Mouse (Mus musculus): ENCODE measurements at regions not wholly inside any gene's neighbourhood (a gene's known extent, or its start where the extent isn't known, plus 50 kb on each side); places are given as distances from the start of the nearest gene placed in this dataset.

DNA sequence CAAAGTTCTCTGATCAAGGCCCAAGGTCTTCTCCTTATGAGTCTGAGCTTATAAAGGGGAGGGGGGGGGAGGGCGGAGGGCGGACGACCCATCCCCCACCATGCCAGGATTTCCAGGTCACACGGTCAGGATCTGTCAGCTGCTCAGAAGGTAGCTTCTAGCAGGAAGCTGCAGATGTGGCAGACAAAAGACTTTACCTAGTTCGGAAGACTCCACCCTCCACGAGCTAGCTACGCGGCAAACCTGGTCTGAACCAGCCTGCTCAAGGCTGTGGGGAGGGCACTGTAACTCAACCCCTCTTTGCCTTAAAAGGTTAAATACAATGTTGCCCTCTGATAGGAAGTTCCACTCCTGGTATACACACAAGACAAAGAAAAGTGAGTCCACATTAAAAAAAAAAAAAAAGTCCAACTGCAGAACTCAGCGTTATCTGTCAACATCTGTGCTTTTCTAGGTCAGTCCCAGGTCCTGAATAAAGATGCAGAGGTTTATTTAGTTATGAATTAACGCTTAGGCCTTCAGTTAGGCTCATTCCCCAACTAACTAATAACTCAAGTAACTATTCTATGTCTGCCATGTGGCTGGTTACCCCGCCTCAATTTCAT is 108.7 kb downstream of the Rpl14 start:
- TF ChIP-seq CTCF (conservative IDR thresholded peaks at IDR 0.05; ENCODE audit: low read length): no peak
- no peak for TF ChIP-seq NANOG (IDR thresholded peaks at IDR 0.05; ENCODE audit: borderline replicate concordance, low read length)
- no peak for TF ChIP-seq POU5F1 (IDR thresholded peaks at IDR 0.05; ENCODE audit: borderline replicate concordance, low read length)

All from E14TG2a.4 (cell line).